Mouse (Mus musculus) small intestine, adult 2 months (tissue): ENCODE data around the gene 1700029I15Rik. TPM values are rescaled to one million over a fixed set of nuclear protein-coding genes. Genes with fewer than 3 reads are reported as not detected.
"Not testable (repeated sequence)": the region's sequence is repeated elsewhere in the genome, so short reads cannot be mapped to it uniquely, and the experiment has no call there.

Experiments used
- H3K27ac ChIP-seq: fragments of 200-500 bp; 2 replicates; pipeline ENCODE4 v1.5.1; 2012; ENCODE audit warnings: low read depth, low read length, control low read depth, inconsistent platforms; ENCODE audit not compliant: insufficient read depth
- H3K27me3 ChIP-seq: fragments of 200-500 bp; 2 replicates; pipeline ENCODE4 v1.6.1; 2012; ENCODE audit warnings: mild to moderate bottlenecking, moderate library complexity, low read length, inconsistent platforms; ENCODE audit not compliant: control insufficient read depth, insufficient read depth
- H3K36me3 ChIP-seq: fragments of 200-500 bp; 2 replicates; pipeline ENCODE4 v1.6.1; 2012; ENCODE audit warnings: mild to moderate bottlenecking, low read length, control low read depth, inconsistent platforms; ENCODE audit not compliant: control insufficient read depth, insufficient read depth
- H3K4me1 ChIP-seq: fragments of 200-500 bp; 2 replicates; pipeline ENCODE4 v1.6.1; 2012; ENCODE audit warnings: low read length, inconsistent platforms, mixed read lengths; ENCODE audit not compliant: control insufficient read depth, insufficient read depth, insufficient read length
- H3K4me3 ChIP-seq: fragments of 200-500 bp; 2 replicates; pipeline ENCODE4 v1.5.1; 2012; ENCODE audit warnings: low read depth, mild to moderate bottlenecking, control low read depth, inconsistent platforms, low read length, moderate library complexity
- CTCF ChIP-seq: fragments of 200-500 bp; IDR thresholded peaks from 2 replicates; pipeline ENCODE4 v1.5.1; 2012; ENCODE audit warnings: low read depth, mild to moderate bottlenecking, control low read depth, inconsistent platforms, low read length, moderate library complexity, mixed read lengths; ENCODE audit not compliant: insufficient replicate concordance, insufficient read length; ENCODE audit errors: extremely low read depth
- POLR2A ChIP-seq: fragments of 200-500 bp; IDR thresholded peaks from 2 replicates; pipeline ENCODE4 v1.6.1; 2012; ENCODE audit warnings: low read depth, mild to moderate bottlenecking, control low read depth, inconsistent platforms, low read length, moderate library complexity
- WGBS: fragments of 180-500 bp; shearing (Covaris S2); methylation state at CpG from one replicate; pipeline ENCODE4 v1.1.7; 2018; 5-methylcytosine and 5-hydroxymethylcytosine counted together
- polyA plus RNA-seq: library from polyadenylated mRNA; depleted of rRNA; stranded (reverse); fragments of >200 nt; gene quantifications from 2 replicates; pipeline ENCODE4 v1.2.3, GENCODE M21; 2012

Gene 1700029I15Rik
- polyA plus RNA-seq, 1 experiment, result 7.4 TPM

DNA sequence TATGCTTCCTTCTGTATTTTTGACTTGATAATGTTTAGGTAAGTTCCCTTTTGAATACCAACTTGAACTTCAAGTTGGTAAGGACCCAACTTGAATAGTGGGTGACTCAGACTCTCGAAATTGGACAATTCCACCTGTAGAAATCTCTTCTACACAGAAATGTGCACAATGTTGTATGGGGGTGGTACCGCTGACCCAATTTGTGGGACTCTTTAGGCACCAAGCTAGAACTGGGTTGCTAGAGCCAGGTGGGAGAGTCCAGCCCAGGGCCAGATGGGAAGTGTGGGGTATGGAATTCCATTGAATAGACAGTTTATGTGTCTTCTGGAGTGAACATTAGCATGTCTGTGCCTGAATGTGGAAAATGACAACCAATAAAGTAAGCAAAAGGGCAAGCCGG is 13.2 kb downstream of the 1700029I15Rik start:
- TF ChIP-seq POLR2A, result no peak
- TF ChIP-seq CTCF, result no peak
- Histone ChIP-seq H3K27ac (no peak overlapping the region), H3K4me1 (no peaks in the 10 kb centered on the region; the same call in 1 of the 2 replicates), H3K27me3 (peaks cover 12% of the 10 kb centered on the region), H3K36me3 (no peaks in the 10 kb centered on the region), H3K4me3 (no peak overlapping the region)
- 84% methylated on average over 3 of the region's 3 CpGs for WGBS

DNA sequence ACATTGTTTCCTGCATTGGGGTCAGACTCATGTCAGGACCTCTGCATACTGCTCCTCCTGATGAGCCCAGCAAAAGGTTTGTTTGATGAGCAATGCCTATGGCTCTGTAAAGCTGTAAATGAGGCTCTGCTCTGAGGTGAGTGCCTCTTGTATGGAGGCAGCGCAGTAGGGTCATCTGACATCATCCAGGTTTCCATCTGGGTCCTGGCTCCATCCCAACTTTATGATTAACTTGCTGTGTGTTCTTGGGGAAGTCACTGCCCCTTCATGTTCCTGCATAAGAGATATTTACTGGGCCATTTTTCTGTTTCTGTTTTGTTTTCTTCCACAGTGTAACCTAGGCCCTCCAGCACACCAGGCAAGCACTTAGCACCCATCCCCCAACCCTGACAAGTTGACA is 15.1 kb downstream of the 1700029I15Rik start:
- Histone ChIP-seq H3K36me3 (no peaks in the 10 kb centered on the region), H3K27me3 (peaks cover 12% of the 10 kb centered on the region), H3K4me1 (peaks cover 6% of the 10 kb centered on the region), H3K4me3 (no peak overlapping the region), H3K27ac (no peak overlapping the region)
- TF ChIP-seq POLR2A, result no peak
- TF ChIP-seq CTCF, result no peak
- 65% methylated on average over 1 of the region's 1 CpGs for WGBS

DNA sequence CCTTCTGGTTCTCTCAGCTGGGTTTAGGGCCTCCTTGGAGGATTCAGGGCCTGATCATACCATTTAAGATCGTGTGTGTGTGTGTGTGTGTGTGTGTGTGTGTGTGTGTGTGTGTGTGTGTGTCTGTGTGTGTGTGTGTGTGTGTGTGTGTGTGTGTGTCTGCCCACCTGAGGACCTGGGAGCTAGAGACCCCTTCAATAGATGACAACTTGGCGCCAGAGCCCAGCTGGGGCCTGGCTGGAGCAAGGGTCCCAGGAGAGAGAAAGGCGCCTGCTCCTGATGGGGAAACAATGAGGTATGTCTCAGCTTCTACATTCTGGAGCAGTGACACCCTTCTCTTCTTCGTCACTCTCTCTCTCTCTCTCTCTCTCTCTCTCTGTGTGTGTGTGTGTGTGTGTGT is 17.5 kb downstream of the 1700029I15Rik start:
- WGBS, result 73% methylated on average over 4 of the region's 4 CpGs
- not testable (repeated sequence) for H3K27ac ChIP-seq, H3K36me3 ChIP-seq, H3K4me1 ChIP-seq, H3K4me3 ChIP-seq, H3K27me3 ChIP-seq

DNA sequence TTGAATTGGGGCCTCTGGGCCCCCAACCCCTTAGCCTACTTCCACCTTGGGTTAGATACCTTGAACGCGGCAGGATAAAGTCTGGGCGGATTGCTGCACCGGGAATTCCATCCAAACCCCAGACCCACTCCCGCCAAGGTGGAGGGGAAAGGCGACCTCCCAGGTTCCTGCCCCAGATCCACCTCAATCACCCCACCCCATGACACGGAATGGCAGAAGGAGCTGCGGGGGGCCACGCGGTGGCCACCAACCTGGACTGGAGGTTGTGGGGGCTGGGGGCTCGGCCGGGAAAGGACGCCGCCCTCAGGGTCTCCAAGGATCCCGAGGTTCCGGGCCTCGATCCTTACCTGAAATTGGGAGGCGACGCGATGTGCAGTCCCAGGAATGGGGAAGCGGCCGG is 18.3 kb downstream of the 1700029I15Rik start:
- WGBS, result 10% methylated on average over 22 of the region's 22 CpGs
- Histone ChIP-seq H3K4me3 (peak overlapping the region; percentile 54), H3K4me1 (peaks cover 6% of the 10 kb centered on the region; the same call in 1 of the 2 replicates), H3K36me3 (peaks cover 3% of the 10 kb centered on the region), H3K27ac (no peak overlapping the region), H3K27me3 (peaks cover 10% of the 10 kb centered on the region)
- TF ChIP-seq CTCF (no peak), POLR2A (no peak)

DNA sequence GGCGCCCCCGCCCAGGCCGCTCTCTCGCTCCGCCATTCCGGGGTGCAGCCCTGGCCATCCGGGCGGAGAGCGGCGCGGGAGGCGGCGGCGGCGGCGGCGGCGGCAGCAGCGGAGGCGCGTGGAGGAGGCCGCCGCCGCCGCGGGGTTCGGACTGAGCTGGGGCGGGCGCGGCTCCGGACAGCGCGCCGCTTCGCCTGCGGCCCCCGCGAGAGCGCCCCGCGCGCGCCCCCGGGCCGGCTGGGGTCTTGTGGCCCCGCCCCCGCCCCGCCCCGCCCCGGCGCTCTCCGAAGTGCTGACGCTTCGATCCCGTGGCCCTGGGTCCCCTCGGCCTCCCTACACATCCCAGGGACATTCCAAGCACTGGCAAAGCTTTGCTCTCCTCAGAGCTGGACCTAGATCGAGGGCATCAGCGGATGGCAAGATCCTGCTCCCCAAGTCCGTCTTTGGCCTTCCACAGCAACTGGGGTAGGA is 18.8 kb downstream of the 1700029I15Rik start, which contains the start of gene Mapk8ip1:
Gene Mapk8ip1 (minus strand): TSS at position 173 of the 471 bp plus-strand sequence.
- Histone ChIP-seq H3K27ac (no peak within 1 kb of the TSS), H3K36me3 (peaks cover 3% of the 10 kb centered on the region), H3K4me1 (peaks cover 6% of the 10 kb centered on the region; the same call in 1 of the 2 replicates), H3K4me3 (peak within 1 kb of the TSS; percentile 54), H3K27me3 (peaks cover 10% of the 10 kb centered on the region)
- 4% methylated on average over 59 of the region's 59 CpGs for WGBS
- TF ChIP-seq CTCF (no peak), POLR2A (no peak)

DNA sequence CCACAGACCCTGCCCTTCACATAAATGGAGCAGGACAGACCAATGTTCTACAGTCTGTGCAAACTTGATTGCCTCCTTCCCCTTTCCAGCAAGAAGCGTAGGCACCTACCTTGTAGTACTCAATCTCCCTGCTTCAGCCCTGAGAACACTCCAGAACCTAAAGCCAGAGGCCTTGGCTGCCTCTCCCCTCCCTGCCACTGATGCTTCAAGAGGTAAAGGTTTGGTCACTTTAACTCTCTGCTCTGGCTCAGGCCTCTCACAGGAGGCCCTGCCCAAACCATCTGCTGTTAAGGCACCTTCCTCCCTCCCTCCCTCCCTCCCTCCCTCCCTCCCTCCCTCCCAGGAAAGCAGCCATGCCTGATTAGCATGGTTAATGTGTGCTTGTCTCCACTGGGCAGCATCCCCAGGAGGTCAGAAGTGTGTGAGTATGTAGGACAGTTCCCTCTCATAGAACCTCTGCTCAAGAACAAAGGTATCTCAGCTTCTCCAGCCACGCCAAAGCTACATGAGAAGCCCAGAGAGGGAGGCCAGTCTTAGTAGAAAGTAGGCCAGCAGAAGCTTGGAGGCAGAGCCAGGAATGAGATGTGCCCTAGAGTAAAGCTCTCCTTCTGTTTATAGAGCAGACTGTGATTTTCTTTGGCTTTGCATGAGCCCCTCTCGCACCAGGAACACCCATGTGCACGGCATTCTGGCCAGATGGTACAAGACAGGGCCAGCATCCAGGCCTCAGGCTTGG is 20.4 kb downstream of the 1700029I15Rik start:
- TF ChIP-seq POLR2A, result no peak
- TF ChIP-seq CTCF, result no peak
- peaks cover 5% of the 10 kb centered on the region for H3K36me3 ChIP-seq
- WGBS, result 81% methylated on average over 4 of the region's 4 CpGs
- no peak overlapping the region for H3K4me3 ChIP-seq
- peaks cover 10% of the 10 kb centered on the region for H3K27me3 ChIP-seq
- H3K4me1 ChIP-seq, result peaks cover 6% of the 10 kb centered on the region; the same call in 1 of the 2 replicates
- no peak overlapping the region for H3K27ac ChIP-seq

DNA sequence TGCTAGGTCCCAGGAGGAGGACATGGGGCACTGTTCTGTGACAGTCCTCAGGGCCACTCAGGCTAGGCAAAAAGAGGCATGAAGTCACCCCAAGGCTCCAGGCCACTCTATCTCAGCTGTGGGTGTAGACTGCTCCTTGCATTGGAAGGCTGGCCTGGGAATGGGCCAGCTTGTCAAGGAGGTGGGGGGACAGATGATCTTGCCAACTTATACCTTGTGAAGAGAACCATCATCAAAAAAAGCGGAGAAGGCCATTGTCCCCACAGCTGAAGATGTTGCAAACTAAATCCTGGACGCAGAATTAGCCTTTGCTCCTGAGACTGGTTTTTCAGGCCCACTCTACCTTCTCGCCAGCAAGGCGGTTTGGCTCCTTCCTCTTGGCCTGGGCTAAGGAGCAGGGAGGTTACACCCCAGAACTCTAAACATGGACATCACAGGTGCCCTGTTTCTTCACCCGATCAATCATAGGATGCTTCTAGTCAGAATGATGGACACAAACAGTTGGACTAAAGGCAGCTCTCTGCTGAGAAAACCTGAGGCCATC is 21.5 kb downstream of the 1700029I15Rik start:
- H3K27me3 ChIP-seq, result peaks cover 10% of the 10 kb centered on the region
- peaks cover 6% of the 10 kb centered on the region; the same call in 1 of the 2 replicates for H3K4me1 ChIP-seq
- H3K36me3 ChIP-seq, result peaks cover 12% of the 10 kb centered on the region
- no peak overlapping the region for H3K27ac ChIP-seq
- 93% methylated on average over 5 of the region's 5 CpGs for WGBS
- H3K4me3 ChIP-seq, result no peak overlapping the region
- TF ChIP-seq POLR2A (no peak), CTCF (no peak)
